Comparison of ENCODE assay signal across 18 mouse cellular contexts in the genomic region with DNA sequence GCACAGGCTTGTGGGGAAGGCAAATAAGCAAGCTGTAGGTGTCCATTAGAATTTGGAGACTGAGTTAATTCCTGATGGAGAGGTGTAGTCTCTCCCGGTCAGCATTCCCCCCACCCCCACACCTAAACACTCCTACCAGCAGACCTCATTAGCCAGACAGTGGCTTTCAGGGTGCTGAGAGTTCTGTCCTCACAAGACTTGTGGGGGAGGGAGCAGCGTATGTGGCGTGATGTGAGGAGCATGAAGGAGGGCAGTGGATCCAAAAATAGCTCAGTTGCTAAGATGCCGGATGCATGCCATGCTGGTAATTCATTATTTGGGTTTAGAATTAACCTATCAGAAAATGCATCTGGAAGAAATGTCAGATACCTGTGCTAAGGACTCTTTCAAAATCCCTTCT.
DNase-seq lines count a peak whose midpoint lies in the region; ATAC-seq and TF ChIP-seq lines count a peak whose summit lies in the region.
"Had no signal": no experiment of that assay in that cellular context is flagged by ENCODE, and none has a peak within 500 bp of the region (broad histone marks: within the 10 kb centered on the region; RNA-seq: fewer than 3 reads in every experiment).

No protein-coding gene starts in this region.

- WGBS in heart, adult 2 months, result 28% methylated on average over 4 of the region's 4 CpGs
- 20% methylated on average over 4 of the region's 4 CpGs for WGBS in heart, embryonic 15.5 days

- H3K9ac ChIP-seq in CH12.LX (ENCODE audit: insufficient read depth, low read depth), result no peak overlapping the region
- no peak overlapping the region for H3K9ac ChIP-seq in heart, adult 2 months (ENCODE audit: low read depth, low read length)
- no peak overlapping the region for H3K9ac ChIP-seq in heart, embryonic 15.5 days
- H3K9ac ChIP-seq: embryonic facial prominence, embryonic 13.5 days; forebrain, postnatal 0 days had no signal

- no peaks in the 10 kb centered on the region for H3K36me3 ChIP-seq in CH12.LX (replicated peaks in 1 of 2; ENCODE audit: control insufficient read depth in 1 of 2, insufficient read depth in 1 of 2, low read length in 1 of 2)
- H3K36me3 ChIP-seq in heart, adult 2 months (ENCODE audit: control insufficient read depth, insufficient read depth, low read length), result peaks cover 3% of the 10 kb centered on the region; the same call in 1 of the 2 replicates
- H3K36me3 ChIP-seq in heart, embryonic 15.5 days, result no peaks in the 10 kb centered on the region
- H3K36me3 ChIP-seq: embryonic facial prominence, embryonic 13.5 days; midbrain, embryonic 10.5 days had no signal

- H3K4me3 ChIP-seq in CH12.LX (replicated peaks in 1 of 3; ENCODE audit: low read depth in 2 of 3, low read length in 2 of 3, poor library complexity in 1 of 3), result no peak overlapping the region
- no peak overlapping the region for H3K4me3 ChIP-seq in heart, adult 2 months
- no peak overlapping the region for H3K4me3 ChIP-seq in heart, embryonic 15.5 days
- H3K4me3 ChIP-seq: embryonic facial prominence, embryonic 13.5 days; midbrain, embryonic 10.5 days had no signal

- TF ChIP-seq POLR2A in CH12.LX (IDR thresholded peaks at IDR 0.05; ENCODE audit: low read depth, low read length), result no peak
- no peak for TF ChIP-seq POLR2A in heart, adult 2 months (IDR thresholded peaks at IDR 0.05; ENCODE audit: insufficient read depth, low read depth, low read length)

- no peak for TF ChIP-seq CTCF in CH12.LX (conservative IDR thresholded peaks at IDR 0.05 in 1 of 2, IDR thresholded peaks at IDR 0.05 in 1 of 2; ENCODE audit: low read depth in 2 of 2, low read length in 2 of 2)
- TF ChIP-seq CTCF in heart, adult 2 months (IDR thresholded peaks at IDR 0.05), result no peak

- no peaks in the 10 kb centered on the region for H3K27me3 ChIP-seq in CH12.LX (replicated peaks)
- no peaks in the 10 kb centered on the region for H3K27me3 ChIP-seq in heart, adult 2 months (ENCODE audit: control insufficient read depth, insufficient read depth, low read length)
- no peaks in the 10 kb centered on the region for H3K27me3 ChIP-seq in heart, embryonic 15.5 days
- H3K27me3 ChIP-seq: embryonic facial prominence, embryonic 13.5 days had no signal

- no peak for TF ChIP-seq RAD21 in CH12.LX (IDR thresholded peaks at IDR 0.05; ENCODE audit: low read depth, low read length)

- no peak overlapping the region for H3K27ac ChIP-seq in CH12.LX (ENCODE audit: insufficient read depth, low read depth)
- H3K27ac ChIP-seq in heart, adult 2 months, result peak overlapping the region; percentile 36
- H3K27ac ChIP-seq in heart, embryonic 15.5 days, result peak overlapping the region; percentile 12
- H3K27ac ChIP-seq: embryonic facial prominence, embryonic 13.5 days; midbrain, embryonic 10.5 days had no signal

- DNase-seq in frontal cortex, postnatal 14 days (ENCODE audit: low spot score in 2 of 2), result no peak
- no peak for DNase-seq in CH12.LX (ENCODE audit: extremely low read depth)
- DNase-seq in heart, adult 2 months, result peak in 1 of 2 experiments; percentile 34
- DNase-seq in adrenal gland, postnatal 4 days (ENCODE audit: low spot score in 2 of 2), result no peak
- no peak for DNase-seq in ovary, adult 18-20 months (ENCODE audit: low spot score)
- DNase-seq: adrenal gland, postnatal 25 days; cerebellum, postnatal 36 days; forebrain, postnatal 0 days; kidney, adult 8-10 months; layer of hippocampus, postnatal 36 days; left cerebral cortex, postnatal 4 days; lung, adult 2 months; spleen, adult 18-20 months; thymus, adult 18-20 months had no signal

- H3K9me3 ChIP-seq in CH12.LX (replicated peaks; ENCODE audit: low read length), result no peaks in the 10 kb centered on the region
- H3K9me3 ChIP-seq in heart, embryonic 15.5 days (replicated peaks), result no peaks in the 10 kb centered on the region
- H3K9me3 ChIP-seq: embryonic facial prominence, embryonic 13.5 days; midbrain, embryonic 10.5 days had no signal

- H3K4me1 ChIP-seq in CH12.LX (ENCODE audit: control insufficient read depth in 1 of 2, insufficient read depth in 2 of 2), result peaks cover 0 to 7% of the 10 kb centered on the region in 2 experiments; a peak in 1 of 4 replicates
- H3K4me1 ChIP-seq in heart, adult 2 months (ENCODE audit: control insufficient read depth, insufficient read depth, low read length), result no peaks in the 10 kb centered on the region; the same call in 1 of the 2 replicates
- peaks cover 24% of the 10 kb centered on the region for H3K4me1 ChIP-seq in heart, embryonic 15.5 days (replicated peaks)

- intact Hi-C loops in heart, adult 2 months (cut with DNase I), result no loop called here

- H3K79me2 ChIP-seq in CH12.LX (replicated peaks; ENCODE audit: control insufficient read depth, extremely low read depth, insufficient read depth, poor library complexity, severe bottlenecking), result no peaks in the 10 kb centered on the region
- no peaks in the 10 kb centered on the region for H3K79me2 ChIP-seq in heart, adult 2 months (replicated peaks; ENCODE audit: control insufficient read depth, insufficient read depth, low read length)

- peak; percentile 39 for ATAC-seq in frontal cortex, adult (ENCODE audit: low TSS enrichment)
- ATAC-seq in heart, embryonic 15.5 days (replicated peaks; ENCODE audit: insufficient number of reproducible peaks, insufficient read depth, low FRiP score, low read depth), result peak; percentile 55; the same call in 1 of the 2 replicates
- ATAC-seq: forebrain, postnatal 0 days had no signal

- TF ChIP-seq EP300 in CH12.LX (IDR thresholded peaks at IDR 0.05; ENCODE audit: low read length), result no peak
- TF ChIP-seq EP300 in heart, adult 2 months (IDR thresholded peaks at IDR 0.05; ENCODE audit: insufficient read depth, low read depth, low read length), result peak; percentile 59; the same call in 1 of the 2 replicates

- in situ Hi-C loops in CH12.LX (cut with MboI; ENCODE audit: low pct_ligation_motif_present, low pct_unique_long_range_greater_than_20kb, low sequenced_read_pairs), result no loop called here

- dilution Hi-C loops in CH12.LX (cut with MboI; ENCODE audit: extremely low pct_ligation_motif_present, extremely low pct_unique_long_range_greater_than_20kb, low sequenced_read_pairs), result no loop called here

- no peak overlapping the region for H3K4me2 ChIP-seq in CH12.LX (ENCODE audit: insufficient read depth, low read depth, poor library complexity, severe bottlenecking)
- 0 out of 2 replicates have a peak overlapping the region, but pooled peaks have one; percentile 7 for H3K4me2 ChIP-seq in heart, embryonic 15.5 days
- H3K4me2 ChIP-seq: embryonic facial prominence, embryonic 13.5 days had no signal

TF ChIP-seq in CH12.LX, 34 proteins besides CTCF, POLR2A, EP300 and RAD21:
- no peak for TF ChIP-seq USF2 (conservative IDR thresholded peaks at IDR 0.05; ENCODE audit: low read depth, low read length)
- peak; percentile 56 for TF ChIP-seq MEF2A (IDR thresholded peaks at IDR 0.05; ENCODE audit: borderline replicate concordance, low read depth, low read length)
TF ChIP-seq in CH12.LX: peak in this region for 1.
